ENCODE assay signal across 9 mouse cellular contexts in the genomic region with DNA sequence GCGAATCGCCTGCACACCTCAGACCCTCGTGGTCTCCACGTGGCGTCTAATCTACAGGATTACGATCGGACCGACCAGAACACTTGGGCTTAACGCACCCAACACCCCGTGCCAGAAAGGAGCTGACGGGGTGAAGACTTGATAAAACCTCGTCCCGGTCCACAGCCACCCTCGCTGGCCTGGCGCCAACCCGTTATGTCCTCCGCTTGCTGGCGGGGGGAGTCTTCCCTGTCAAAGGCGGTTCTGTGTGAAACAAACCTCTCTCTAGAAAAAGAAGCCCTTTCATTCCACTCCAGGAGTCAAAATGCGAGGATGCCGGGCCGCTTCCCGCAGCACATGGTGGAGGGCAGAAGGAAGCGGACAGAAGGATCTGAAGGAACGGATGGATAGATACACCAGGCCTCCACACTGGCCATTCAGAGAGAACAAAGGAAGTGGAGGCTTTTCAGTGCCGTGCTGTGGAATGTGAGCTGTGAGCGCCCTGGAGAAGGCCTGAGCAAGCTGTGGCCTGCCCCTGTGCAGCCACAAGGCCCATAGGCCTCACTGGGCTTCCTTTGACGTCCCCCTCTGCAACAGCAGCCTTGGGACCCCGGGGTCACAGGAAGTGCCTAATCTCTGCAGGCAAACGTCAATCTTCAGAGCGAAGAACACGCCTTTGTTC.
A peak's percentile ranks its signal among the peaks of the same experiment; 100 is the strongest.
DNase-seq lines count a peak whose midpoint lies in the region; ATAC-seq lines count a peak whose summit lies in the region.
"Had no signal": no experiment of that assay in that cellular context is flagged by ENCODE, and none has a peak within 500 bp of the region (broad histone marks: within the 10 kb centered on the region; RNA-seq: fewer than 3 reads in every experiment).

No protein-coding gene starts in this region.

- H3K4me2 ChIP-seq in embryonic facial prominence, embryonic 12.5 days (replicated peaks) = no peak overlapping the region
- H3K4me2 ChIP-seq in hindbrain, embryonic 14.5 days (replicated peaks) = no peak overlapping the region
- H3K4me2 ChIP-seq: liver, embryonic 15.5 days had no signal

- no peak overlapping the region for H3K9ac ChIP-seq in embryonic facial prominence, embryonic 12.5 days
- H3K9ac ChIP-seq in hindbrain, embryonic 14.5 days = no peak overlapping the region
- H3K9ac ChIP-seq: liver, embryonic 15.5 days had no signal

- H3K36me3 ChIP-seq in embryonic facial prominence, embryonic 12.5 days = 0 out of 2 replicates have a peak, but pooled peaks cover 2% of the 10 kb centered on the region
- no peaks in the 10 kb centered on the region for H3K36me3 ChIP-seq in hindbrain, embryonic 14.5 days (replicated peaks; ENCODE audit: control insufficient read depth, insufficient read depth)
- H3K36me3 ChIP-seq: liver, embryonic 15.5 days had no signal

- DNase-seq in lung, postnatal 10 days = peak; percentile 42
- DNase-seq in lung, adult 18-20 months = no peak
- peak; percentile 40 for DNase-seq in hindbrain, embryonic 14.5 days (ENCODE audit: low spot score)
- DNase-seq in retina, embryonic 14.5 days (ENCODE audit: low spot score) = peak; percentile 46
- no peak for DNase-seq in spleen, postnatal 14 days (ENCODE audit: low spot score in 2 of 2)
- no peak for DNase-seq in cerebellum, adult 11 months

- no peaks in the 10 kb centered on the region for H3K27me3 ChIP-seq in embryonic facial prominence, embryonic 12.5 days
- no peaks in the 10 kb centered on the region for H3K27me3 ChIP-seq in hindbrain, embryonic 14.5 days (ENCODE audit: control insufficient read depth, insufficient read depth, low read length)
- H3K27me3 ChIP-seq: liver, embryonic 15.5 days had no signal

- H3K4me1 ChIP-seq in embryonic facial prominence, embryonic 12.5 days = peaks cover 54% of the 10 kb centered on the region
- H3K4me1 ChIP-seq in hindbrain, embryonic 14.5 days (replicated peaks; ENCODE audit: control insufficient read depth, insufficient read depth, low read length) = peaks cover 7% of the 10 kb centered on the region
- H3K4me1 ChIP-seq: liver, embryonic 15.5 days had no signal

- no peak overlapping the region for H3K4me3 ChIP-seq in embryonic facial prominence, embryonic 12.5 days
- no peak overlapping the region for H3K4me3 ChIP-seq in hindbrain, embryonic 14.5 days (replicated peaks; ENCODE audit: low read length)
- H3K4me3 ChIP-seq: liver, embryonic 15.5 days had no signal

- ATAC-seq in embryonic facial prominence, embryonic 12.5 days (ENCODE audit: insufficient number of reproducible peaks, insufficient read depth, low FRiP score, low TSS enrichment) = peak; percentile 58; the same call in 1 of the 2 replicates
- peak; percentile 38 for ATAC-seq in hindbrain, embryonic 14.5 days (ENCODE audit: low FRiP score)
- ATAC-seq in monocyte, adult 5-6 weeks (replicated peaks; ENCODE audit: insufficient number of reproducible peaks, low FRiP score, low TSS enrichment, poor library complexity, severe bottlenecking) = no peak

- WGBS in embryonic facial prominence, embryonic 12.5 days = 57% methylated on average over 32 of the region's 32 CpGs
- WGBS in hindbrain, embryonic 14.5 days = 53% methylated on average over 32 of the region's 32 CpGs

- peak overlapping the region; percentile 70; the same call in 1 of the 2 replicates for H3K27ac ChIP-seq in embryonic facial prominence, embryonic 12.5 days
- peak overlapping the region; percentile 33; the same call in 1 of the 2 replicates for H3K27ac ChIP-seq in hindbrain, embryonic 14.5 days
- H3K27ac ChIP-seq: liver, embryonic 15.5 days had no signal

- H3K9me3 ChIP-seq in embryonic facial prominence, embryonic 12.5 days = no peaks in the 10 kb centered on the region
- H3K9me3 ChIP-seq in hindbrain, embryonic 14.5 days (ENCODE audit: control insufficient read depth, low read length) = no peaks in the 10 kb centered on the region
- H3K9me3 ChIP-seq: liver, embryonic 15.5 days had no signal

Comparison
In these comparisons a context has a peak if more than half of its experiments do, and no peak if none do; other contexts are left out.
1. DNase-seq: peak in lung, postnatal 10 days (single experiment), hindbrain, embryonic 14.5 days (single experiment) and retina, embryonic 14.5 days (single experiment); none in lung, adult 18-20 months (0 of 2), spleen, postnatal 14 days (0 of 2) and cerebellum, adult 11 months (single experiment).